Mouse (Mus musculus) embryonic facial prominence, embryonic 13.5 days (tissue): ENCODE measurements at regions not wholly inside any gene's neighbourhood (a gene's known extent, or its start where the extent isn't known, plus 50 kb on each side); places are given as distances from the start of the nearest gene placed in this dataset.

Experiments used
- ATAC-seq: fragments of 200-750 bp; cut with Nextera tagmentation; 2 replicates; pipeline ENCODE4 v1.8.0; 2017; ENCODE audit warnings: low read depth; ENCODE audit not compliant: insufficient number of reproducible peaks, insufficient read depth, low FRiP score, low TSS enrichment
- H3K27ac ChIP-seq: fragments of 300-500 bp; sonication (generic); 2 replicates; pipeline ENCODE4 v1.5.1; 2015; ENCODE audit warnings: moderate library complexity, mild to moderate bottlenecking, inconsistent platforms
- H3K27me3 ChIP-seq: fragments of 300-500 bp; sonication (generic); 2 replicates; pipeline ENCODE4 v1.6.1; 2015; ENCODE audit warnings: mild to moderate bottlenecking, inconsistent platforms
- H3K36me3 ChIP-seq: fragments of 300-500 bp; sonication (generic); 2 replicates; pipeline ENCODE4 v1.6.1; 2015; ENCODE audit warnings: mild to moderate bottlenecking, inconsistent platforms
- H3K4me1 ChIP-seq: fragments of 300-500 bp; sonication (generic); 2 replicates; pipeline ENCODE4 v1.6.1; 2015; ENCODE audit warnings: inconsistent platforms
- H3K4me2 ChIP-seq: fragments of 300-500 bp; sonication (generic); 2 replicates; pipeline ENCODE4 v1.6.1; 2015; ENCODE audit warnings: moderate library complexity, mild to moderate bottlenecking, inconsistent platforms
- H3K4me3 ChIP-seq: fragments of 300-500 bp; sonication (generic); 2 replicates; pipeline ENCODE4 v1.5.1; 2015; ENCODE audit warnings: mild to moderate bottlenecking, inconsistent platforms
- H3K9ac ChIP-seq: fragments of 300-500 bp; sonication (generic); 2 replicates; pipeline ENCODE4 v1.6.1; 2015; ENCODE audit warnings: mild to moderate bottlenecking, inconsistent platforms
- H3K9me3 ChIP-seq: fragments of 300-500 bp; sonication (generic); 2 replicates; pipeline ENCODE4 v1.6.1; 2016; ENCODE audit warnings: inconsistent platforms
- WGBS: fragments of 180-500 bp; shearing (Covaris S2); methylation state at CpG from one replicate; pipeline ENCODE4 v1.1.7; 2015; ENCODE audit warnings: mixed read lengths; 5-methylcytosine and 5-hydroxymethylcytosine counted together

- no peaks in the 10 kb centered on the region for H3K27me3 ChIP-seq
- H3K36me3 ChIP-seq: no peaks in the 10 kb centered on the region
- H3K4me2 ChIP-seq: no peak overlapping the region
- no peaks in the 10 kb centered on the region for H3K9me3 ChIP-seq
- peaks cover 16% of the 10 kb centered on the region for H3K4me1 ChIP-seq
- H3K9ac ChIP-seq: no peak overlapping the region
- H3K4me3 ChIP-seq: no peak overlapping the region
- 42% methylated on average over 1 of the region's 1 CpGs for WGBS
- no peak overlapping the region for H3K27ac ChIP-seq
- no peak for ATAC-seq
Measured at GRCm38 (mm10) chr1:138011581-138011980, 163.9 kb downstream of the Ptprc start.

- Histone ChIP-seq H3K27ac (peak overlapping the region; percentile 53), H3K9ac (peak overlapping the region; percentile 37; the same call in 1 of the 2 replicates)
- 25% methylated on average over 7 of the region's 7 CpGs for WGBS
Measured at GRCm38 (mm10) chr1:138010910-138011477, 164.5 kb downstream of the Ptprc start.

DNA sequence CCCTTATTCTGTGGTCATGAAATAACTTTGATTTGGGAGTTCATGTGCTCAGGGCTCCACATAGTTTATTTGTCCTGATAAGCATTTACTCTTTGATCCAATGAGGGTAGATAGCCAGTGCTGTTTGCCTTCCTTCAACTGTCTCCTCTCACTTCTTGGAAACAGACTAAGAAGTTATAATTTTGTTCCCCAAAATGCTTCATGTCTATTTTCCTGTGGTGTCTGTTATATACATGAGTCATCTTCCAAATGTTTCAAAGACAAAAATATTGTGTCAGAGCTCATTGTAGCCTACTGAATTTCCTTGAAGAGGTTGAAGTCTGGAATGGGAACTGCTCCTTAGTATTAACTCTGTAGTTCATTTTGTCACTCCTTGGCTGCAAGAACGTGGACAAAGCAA lies 168.7 kb downstream of the Ptprc start:
- WGBS: 55% methylated on average over 1 of the region's 1 CpGs
- H3K9me3 ChIP-seq: no peaks in the 10 kb centered on the region
- no peak for ATAC-seq
- H3K9ac ChIP-seq: no peak overlapping the region
- H3K4me2 ChIP-seq: no peak overlapping the region
- no peak overlapping the region for H3K4me3 ChIP-seq
- no peaks in the 10 kb centered on the region for H3K27me3 ChIP-seq
- no peak overlapping the region for H3K27ac ChIP-seq
- H3K4me1 ChIP-seq: peaks cover 15% of the 10 kb centered on the region
- H3K36me3 ChIP-seq: no peaks in the 10 kb centered on the region

More at GRCm38 (mm10) chr1:138010910-138011477, 164.5 kb downstream of the Ptprc start:
- no peak for ATAC-seq
- H3K27me3 ChIP-seq: no peaks in the 10 kb centered on the region
- no peaks in the 10 kb centered on the region for H3K9me3 ChIP-seq
- H3K4me2 ChIP-seq: no peak overlapping the region
- H3K4me3 ChIP-seq: no peak overlapping the region
- H3K36me3 ChIP-seq: no peaks in the 10 kb centered on the region
- peaks cover 16% of the 10 kb centered on the region for H3K4me1 ChIP-seq

DNA sequence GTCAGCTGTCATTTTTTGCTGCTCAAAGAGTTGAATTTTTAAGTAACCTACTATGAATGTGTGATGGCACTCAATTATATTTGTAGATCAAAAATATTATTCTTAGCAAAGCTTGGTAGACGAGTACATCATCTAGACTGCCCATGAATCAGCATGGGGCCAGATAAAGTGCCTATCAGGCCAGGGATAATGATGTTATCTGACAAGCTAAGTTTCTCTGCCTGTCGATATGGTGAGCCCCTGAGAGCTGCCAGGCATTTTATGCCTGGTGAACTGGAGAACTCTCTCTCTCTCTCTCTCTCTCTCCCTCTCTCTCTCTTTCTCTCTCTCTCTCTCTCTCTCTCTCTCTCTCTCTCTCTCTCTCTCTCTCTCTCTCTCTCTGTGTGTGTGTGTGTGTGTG lies 171.2 kb downstream of the Ptprc start:
- H3K36me3 ChIP-seq: no peaks in the 10 kb centered on the region
- ATAC-seq: no peak
- 58% methylated on average over 2 of the region's 2 CpGs for WGBS
- no peaks in the 10 kb centered on the region for H3K4me1 ChIP-seq
- H3K27me3 ChIP-seq: no peaks in the 10 kb centered on the region
- H3K4me2 ChIP-seq: no peak overlapping the region
- no peaks in the 10 kb centered on the region for H3K9me3 ChIP-seq
- H3K27ac ChIP-seq: no peak overlapping the region
- H3K4me3 ChIP-seq: no peak overlapping the region
- no peak overlapping the region for H3K9ac ChIP-seq

DNA sequence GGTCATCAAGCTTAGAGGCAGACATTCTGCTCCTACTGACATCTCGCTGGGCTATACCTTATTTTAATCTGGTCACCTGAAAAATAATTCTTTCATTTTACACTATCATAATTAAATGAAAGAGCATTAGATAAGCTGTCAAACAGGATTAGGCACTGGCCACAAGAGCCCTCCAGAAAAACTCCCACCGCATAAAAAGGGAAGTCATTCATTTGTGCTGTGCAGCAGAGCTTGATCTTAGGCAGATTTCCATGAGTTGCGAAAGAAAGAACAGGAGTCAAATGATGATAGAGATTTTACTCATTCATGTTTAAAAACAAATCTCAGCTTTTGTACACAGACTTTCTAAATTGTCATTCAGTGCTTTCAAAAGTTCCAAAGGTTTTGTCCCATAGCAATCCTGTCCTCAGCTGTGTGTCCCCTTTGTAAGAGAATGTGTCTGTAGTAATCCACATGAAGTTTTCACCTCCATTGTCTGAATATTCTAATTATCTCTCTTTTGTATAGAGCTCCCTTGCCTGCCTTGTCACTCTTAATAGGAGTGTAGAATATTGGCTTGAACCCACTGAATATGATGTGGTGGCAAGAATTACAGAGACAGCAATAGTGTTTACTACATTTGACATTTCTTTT lies 176.1 kb downstream of the Ptprc start:
- ATAC-seq: no peak
- H3K4me1 ChIP-seq: no peaks in the 10 kb centered on the region
- H3K9me3 ChIP-seq: no peaks in the 10 kb centered on the region
- no peak overlapping the region for H3K4me2 ChIP-seq
- H3K4me3 ChIP-seq: no peak overlapping the region
- WGBS: 71% methylated on average over 3 of the region's 3 CpGs
- no peak overlapping the region for H3K27ac ChIP-seq
- no peaks in the 10 kb centered on the region for H3K36me3 ChIP-seq
- H3K27me3 ChIP-seq: no peaks in the 10 kb centered on the region
- H3K9ac ChIP-seq: no peak overlapping the region

DNA sequence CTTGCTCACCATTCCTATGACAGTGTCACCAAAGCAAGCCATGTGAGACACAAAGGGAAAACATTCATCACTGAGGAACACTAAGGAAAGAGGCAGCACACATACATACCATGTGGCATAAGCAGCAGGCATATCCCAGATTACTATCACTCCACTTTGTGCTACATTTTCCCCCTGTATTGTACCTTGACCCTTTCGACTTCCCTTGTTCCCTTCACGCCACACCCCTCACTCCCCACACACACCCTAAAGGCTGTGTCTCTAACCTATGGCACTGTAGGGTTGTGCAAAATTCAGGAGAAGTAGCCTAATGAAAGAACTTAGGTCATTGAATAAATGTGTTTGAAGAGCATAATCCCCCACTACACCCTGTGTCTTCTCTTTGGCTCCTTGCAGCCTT lies 179.5 kb downstream of the Ptprc start:
- Histone ChIP-seq H3K4me3 (no peak overlapping the region), H3K4me2 (no peak overlapping the region), H3K27me3 (no peaks in the 10 kb centered on the region), H3K9ac (no peak overlapping the region), H3K9me3 (no peaks in the 10 kb centered on the region), H3K4me1 (no peaks in the 10 kb centered on the region), H3K27ac (no peak overlapping the region), H3K36me3 (no peaks in the 10 kb centered on the region)
- ATAC-seq: no peak
- WGBS: 79% methylated on average over 2 of the region's 2 CpGs

- no peaks in the 10 kb centered on the region for H3K9me3 ChIP-seq
- no peak overlapping the region for H3K9ac ChIP-seq
- H3K27me3 ChIP-seq: no peaks in the 10 kb centered on the region
- 84% methylated on average over 1 of the region's 1 CpGs for WGBS
- no peaks in the 10 kb centered on the region for H3K4me1 ChIP-seq
- no peak overlapping the region for H3K4me2 ChIP-seq
- ATAC-seq: no peak
- no peak overlapping the region for H3K4me3 ChIP-seq
- H3K36me3 ChIP-seq: no peaks in the 10 kb centered on the region
- H3K27ac ChIP-seq: no peak overlapping the region
Measured at GRCm38 (mm10) chr1:137991936-137992335, 183.6 kb downstream of the Ptprc start.

DNA sequence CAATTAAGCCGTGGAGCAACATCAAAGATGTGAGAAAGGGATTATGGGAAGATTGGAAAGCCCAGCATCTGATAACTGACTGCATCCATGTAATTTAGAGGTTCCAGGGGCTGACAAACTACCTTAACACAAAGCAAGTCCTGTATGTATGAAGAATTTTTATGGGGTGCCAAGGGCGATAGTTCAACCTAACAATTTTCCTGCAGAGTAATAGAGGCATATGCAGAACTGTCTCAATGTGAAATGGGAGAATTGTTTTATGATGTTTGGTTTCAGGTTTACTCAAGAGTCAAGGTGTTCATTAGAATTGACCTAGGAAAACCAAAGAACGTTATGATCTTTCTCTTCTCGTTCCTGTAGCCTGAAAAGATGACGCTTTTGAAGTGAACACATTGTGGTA lies 184.1 kb downstream of the Ptprc start:
- H3K27ac ChIP-seq: no peak overlapping the region
- no peak overlapping the region for H3K9ac ChIP-seq
- H3K9me3 ChIP-seq: no peaks in the 10 kb centered on the region
- 88% methylated on average over 5 of the region's 5 CpGs for WGBS
- no peaks in the 10 kb centered on the region for H3K4me1 ChIP-seq
- H3K4me2 ChIP-seq: no peak overlapping the region
- H3K4me3 ChIP-seq: no peak overlapping the region
- no peak for ATAC-seq
- no peaks in the 10 kb centered on the region for H3K27me3 ChIP-seq
- H3K36me3 ChIP-seq: 0 out of 2 replicates have a peak, but pooled peaks cover 3% of the 10 kb centered on the region

- H3K9ac ChIP-seq: no peak overlapping the region
- 7% methylated on average over 3 of the region's 3 CpGs for WGBS
- H3K4me3 ChIP-seq: no peak overlapping the region
- H3K27ac ChIP-seq: 0 out of 2 replicates have a peak overlapping the region, but pooled peaks have one; percentile 23
- H3K27me3 ChIP-seq: no peaks in the 10 kb centered on the region
- H3K4me1 ChIP-seq: peaks cover 20% of the 10 kb centered on the region
- ATAC-seq: peak; percentile 62; the same call in 1 of the 2 replicates
- peaks cover 8% of the 10 kb centered on the region for H3K36me3 ChIP-seq
- no peaks in the 10 kb centered on the region for H3K9me3 ChIP-seq
- no peak overlapping the region for H3K4me2 ChIP-seq
Measured at GRCm38 (mm10) chr1:137973406-137973805, 202.1 kb downstream of the Ptprc start.

GRCm38 (mm10) chr1:137972620-137973350 lies 202.7 kb downstream of the Ptprc start:
- Histone ChIP-seq H3K4me3 (no peak overlapping the region), H3K4me1 (peaks cover 20% of the 10 kb centered on the region), H3K27ac (peak overlapping the region; percentile 84), H3K4me2 (no peak overlapping the region), H3K9me3 (no peaks in the 10 kb centered on the region), H3K36me3 (peaks cover 9% of the 10 kb centered on the region), H3K9ac (no peak overlapping the region), H3K27me3 (no peaks in the 10 kb centered on the region)
- ATAC-seq: no peak; the same call in 1 of the 2 replicates
- WGBS: 26% methylated on average over 6 of the region's 6 CpGs

GRCm38 (mm10) chr1:137966151-137966836 lies 209.2 kb downstream of the Ptprc start:
- 83% methylated on average over 16 of the region's 16 CpGs for WGBS
- no peak overlapping the region for H3K9ac ChIP-seq
- peaks cover 3% of the 10 kb centered on the region; the same call in 1 of the 2 replicates for H3K4me1 ChIP-seq
- H3K27ac ChIP-seq: peak overlapping the region; percentile 11; the same call in 1 of the 2 replicates
- no peak overlapping the region for H3K4me2 ChIP-seq
- H3K9me3 ChIP-seq: 0 out of 2 replicates have a peak, but pooled peaks cover 5% of the 10 kb centered on the region
- no peak overlapping the region for H3K4me3 ChIP-seq
- no peak for ATAC-seq
- no peaks in the 10 kb centered on the region for H3K27me3 ChIP-seq
- peaks cover 43% of the 10 kb centered on the region for H3K36me3 ChIP-seq
